Mouse (Mus musculus) CH12.LX (cell line): ENCODE measurements at regions not wholly inside any gene's neighbourhood (a gene's known extent, or its start where the extent isn't known, plus 50 kb on each side); places are given as distances from the start of the nearest gene placed in this dataset.

ENCODE experiments used
- DNase-seq: peaks from one replicate; pipeline ENCODE4 v3.0.0-alpha.2; 2013; ENCODE audit errors: extremely low read depth
- H3K27ac ChIP-seq: 2 replicates; pipeline ENCODE4 v1.5.1; 2012; ENCODE audit warnings: low read depth, mild to moderate bottlenecking, control low read depth, moderate library complexity; ENCODE audit not compliant: insufficient read depth
- H3K27me3 ChIP-seq: replicated peaks from 2 replicates; pipeline ENCODE3; 2012; ENCODE audit warnings: inconsistent platforms
- H3K36me3 ChIP-seq, 2 experiments: replicated peaks in 1 of 2; 2 replicates each; pipeline versions ENCODE3 to v1.6.1; 2012; ENCODE audit warnings: inconsistent platforms in 1 of 2, low read length in 1 of 2, mild to moderate bottlenecking in 1 of 2, mixed read lengths in 1 of 2, moderate library complexity in 1 of 2; ENCODE audit not compliant: control insufficient read depth in 1 of 2, insufficient read depth in 1 of 2
- H3K4me1 ChIP-seq, 2 experiments: 2 replicates each; pipeline ENCODE4 v1.6.1; 2012; ENCODE audit warnings: inconsistent platforms in 1 of 2, moderate library complexity in 1 of 2; ENCODE audit not compliant: insufficient read depth in 2 of 2, control insufficient read depth in 1 of 2
- H3K4me2 ChIP-seq: 2 replicates; pipeline ENCODE4 v1.6.1; 2012; ENCODE audit warnings: low read depth, mild to moderate bottlenecking, control low read depth; ENCODE audit not compliant: poor library complexity, insufficient read depth, severe bottlenecking
- H3K4me3 ChIP-seq, 3 experiments: fragments of 150-350 bp in 1 of 3; sonication (generic) in 1 of 3; replicated peaks in 1 of 3; 2 replicates each; pipeline versions ENCODE3 to v1.5.1; 2011 to 2012; ENCODE audit warnings: low read depth in 2 of 3, low read length in 2 of 3, mild to moderate bottlenecking in 2 of 3, moderate library complexity in 2 of 3, control low read depth in 1 of 3, improper control_type of control experiment in 1 of 3, inconsistent platforms in 1 of 3, mixed read lengths in 1 of 3; ENCODE audit not compliant: poor library complexity in 1 of 3
- H3K79me2 ChIP-seq: replicated peaks from 2 replicates; pipeline ENCODE4 v1.6.1; 2012; ENCODE audit warnings: mild to moderate bottlenecking, moderate library complexity; ENCODE audit not compliant: control insufficient read depth, poor library complexity, insufficient read depth, severe bottlenecking; ENCODE audit errors: extremely low read depth
- H3K9ac ChIP-seq: 2 replicates; pipeline ENCODE4 v1.6.1; 2012; ENCODE audit warnings: low read depth, mild to moderate bottlenecking, control low read depth, moderate library complexity; ENCODE audit not compliant: insufficient read depth
- H3K9me3 ChIP-seq: replicated peaks from 2 replicates; pipeline ENCODE3; 2012; ENCODE audit warnings: low read length, inconsistent platforms, mixed read lengths
- BHLHE40 ChIP-seq: IDR thresholded peaks from 2 replicates; pipeline ENCODE4 v1.6.1; 2011; ENCODE audit warnings: mild to moderate bottlenecking, low read depth, low read length, improper control_type of control experiment
- CTCF ChIP-seq, 2 experiments: IDR thresholded peaks in 1 of 2; conservative IDR thresholded peaks in 1 of 2; 2 replicates each; pipeline ENCODE4 v1.5.1; 2011 to 2012; ENCODE audit warnings: low read depth in 2 of 2, low read length in 2 of 2, improper control_type of control experiment in 1 of 2, inconsistent platforms in 1 of 2, mild to moderate bottlenecking in 1 of 2, moderate library complexity in 1 of 2
- E2F4 ChIP-seq: IDR thresholded peaks from 2 replicates; pipeline ENCODE4 v1.6.1; 2011; ENCODE audit warnings: low read depth, low read length, improper control_type of control experiment; ENCODE audit not compliant: insufficient replicate concordance
- IRF4 ChIP-seq: IDR thresholded peaks from 2 replicates; pipeline ENCODE4 v1.6.1; 2014; ENCODE audit warnings: low read depth, mild to moderate bottlenecking, inconsistent platforms, low read length, improper control_type of control experiment
- MAX ChIP-seq: IDR thresholded peaks from 2 replicates; pipeline ENCODE4 v1.6.1; 2011; ENCODE audit warnings: low read length, improper control_type of control experiment
- MAZ ChIP-seq: IDR thresholded peaks from 2 replicates; pipeline ENCODE4 v1.6.1; 2012; ENCODE audit warnings: low read depth, mild to moderate bottlenecking, inconsistent platforms, low read length, improper control_type of control experiment, moderate library complexity
- MEF2A ChIP-seq: IDR thresholded peaks from 2 replicates; pipeline ENCODE4 v1.6.1; 2014; ENCODE audit warnings: low read depth, mild to moderate bottlenecking, inconsistent platforms, low read length, improper control_type of control experiment, borderline replicate concordance
- MXI1 ChIP-seq: IDR thresholded peaks from 2 replicates; pipeline ENCODE4 v1.6.1; 2011; ENCODE audit warnings: mild to moderate bottlenecking, low read depth, low read length, improper control_type of control experiment
- PAX5 ChIP-seq: IDR thresholded peaks from 2 replicates; pipeline ENCODE4 v1.6.1; 2012; ENCODE audit warnings: low read length, inconsistent platforms, mixed read lengths
- POLR2AphosphoS2 ChIP-seq: IDR thresholded peaks from 2 replicates; pipeline ENCODE4 v1.6.1; 2011; ENCODE audit warnings: low read depth, low read length, improper control_type of control experiment
- RAD21 ChIP-seq: IDR thresholded peaks from 2 replicates; pipeline ENCODE4 v1.6.1; 2011; ENCODE audit warnings: low read depth, mild to moderate bottlenecking, low read length, improper control_type of control experiment, moderate library complexity
- RCOR1 ChIP-seq: conservative IDR thresholded peaks from 2 replicates; pipeline ENCODE4 v1.6.1; 2012; ENCODE audit warnings: low read depth, mild to moderate bottlenecking, inconsistent platforms, low read length, improper control_type of control experiment
- SIN3A ChIP-seq: IDR thresholded peaks from 2 replicates; pipeline ENCODE4 v1.6.1; 2012; ENCODE audit warnings: low read length, improper control_type of control experiment, inconsistent platforms
- SMC3 ChIP-seq: IDR thresholded peaks from 2 replicates; pipeline ENCODE4 v1.6.1; 2011; ENCODE audit warnings: low read depth, low read length, improper control_type of control experiment
- TCF12 ChIP-seq: IDR thresholded peaks from 2 replicates; pipeline ENCODE4 v1.6.1; 2014; ENCODE audit warnings: low read depth, mild to moderate bottlenecking, inconsistent platforms, low read length, improper control_type of control experiment
- UBTF ChIP-seq: IDR thresholded peaks from 2 replicates; pipeline ENCODE4 v1.6.1; 2012; ENCODE audit warnings: low read depth, mild to moderate bottlenecking, inconsistent platforms, low read length, improper control_type of control experiment, moderate library complexity
- ZKSCAN1 ChIP-seq: IDR thresholded peaks from 2 replicates; pipeline ENCODE4 v1.6.1; 2012; ENCODE audit warnings: low read depth, inconsistent platforms, low read length, improper control_type of control experiment, borderline replicate concordance
- ZMIZ1 ChIP-seq: IDR thresholded peaks from 2 replicates; pipeline ENCODE4 v1.6.1; 2012; ENCODE audit warnings: low read depth, mild to moderate bottlenecking, inconsistent platforms, low read length, improper control_type of control experiment
- dilution Hi-C: fragments of 300-500 bp; cut with MboI; formaldehyde crosslinking; loops from 2 replicates; pipeline ENCODE4 v1.14.3; 2020; ENCODE audit warnings: low sequenced_read_pairs; ENCODE audit not compliant: extremely low pct_unique_long_range_greater_than_20kb, extremely low pct_ligation_motif_present
- in situ Hi-C: fragments of 300-500 bp; cut with MboI; formaldehyde crosslinking; loops from 3 replicates; pipeline ENCODE4 v1.14.3; 2019; ENCODE audit warnings: low sequenced_read_pairs, low pct_ligation_motif_present, low pct_unique_long_range_greater_than_20kb, mixed read lengths

DNA sequence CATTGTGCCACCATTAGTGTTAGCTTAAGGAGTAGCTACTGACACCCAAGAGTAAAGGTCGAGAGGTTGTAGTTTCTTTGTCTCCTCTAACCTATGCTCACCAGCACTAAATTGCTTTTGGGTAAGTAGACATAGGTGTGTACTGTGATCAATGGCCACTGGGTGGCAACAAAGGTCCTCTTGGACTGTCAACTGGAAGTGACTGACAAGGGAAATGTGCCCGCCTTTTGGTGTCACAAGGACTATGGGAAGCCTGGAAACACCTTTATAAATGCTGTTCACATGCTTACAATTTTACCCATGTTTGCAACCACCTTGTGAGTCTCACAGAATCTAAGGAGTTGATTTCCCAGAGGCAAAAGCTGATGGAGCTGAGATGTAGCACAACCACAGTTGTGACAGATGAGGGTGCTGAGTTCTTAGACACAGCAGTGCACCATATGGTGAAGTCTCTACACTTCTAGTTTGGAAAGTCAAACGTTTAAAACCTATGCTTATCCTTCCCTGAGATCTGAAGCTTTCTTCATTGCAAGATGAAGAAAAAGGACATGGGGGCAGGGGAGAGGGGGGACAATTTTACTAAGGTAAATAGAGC, 303.2 kb upstream of the Camk1g start:
- Histone ChIP-seq H3K4me3 (no peak overlapping the region), H3K79me2 (no peaks in the 10 kb centered on the region), H3K27me3 (peaks cover 21% of the 10 kb centered on the region), H3K36me3 (no peaks in the 10 kb centered on the region), H3K27ac (no peak overlapping the region), H3K9ac (no peak overlapping the region), H3K4me2 (no peak overlapping the region), H3K4me1 (no peaks in the 10 kb centered on the region), H3K9me3 (no peaks in the 10 kb centered on the region)
- dilution Hi-C loops (no loop called here), in situ Hi-C loops (no loop called here)
- TF ChIP-seq RAD21, result peak; percentile 45
- TF ChIP-seq BHLHE40, result no peak
- peak; percentile 34 to 67 for TF ChIP-seq CTCF (conservative IDR thresholded peaks at IDR 0.05 in 1 of 2, IDR thresholded peaks at IDR 0.05 in 1 of 2; ENCODE audit: low read depth in 2 of 2, low read length in 2 of 2)
- TF ChIP-seq SMC3, result peak; percentile 40
- peak; percentile 32 for DNase-seq

GRCm38 (mm10) chr1:193672681-193673080, 302.6 kb upstream of the Camk1g start:
- H3K79me2 ChIP-seq, result no peaks in the 10 kb centered on the region
- H3K4me3 ChIP-seq, result no peak overlapping the region
- in situ Hi-C loops, result no loop called here
- H3K9ac ChIP-seq, result no peak overlapping the region
- TF ChIP-seq PAX5 (no peak), BHLHE40 (no peak), E2F4 (no peak), ZKSCAN1 (no peak)
- TF ChIP-seq, all 38 proteins: peak for 0
- Histone ChIP-seq H3K27me3 (peaks cover 21% of the 10 kb centered on the region), H3K4me1 (no peaks in the 10 kb centered on the region), H3K36me3 (no peaks in the 10 kb centered on the region), H3K4me2 (no peak overlapping the region), H3K9me3 (no peaks in the 10 kb centered on the region), H3K27ac (no peak overlapping the region)
- DNase-seq, result no peak
- dilution Hi-C loops, result no loop called here

- dilution Hi-C loops, result no loop called here
- H3K4me3 ChIP-seq, result no peak overlapping the region
- H3K27ac ChIP-seq, result no peak overlapping the region
- no peaks in the 10 kb centered on the region for H3K36me3 ChIP-seq
- H3K9ac ChIP-seq, result no peak overlapping the region
- no peaks in the 10 kb centered on the region for H3K4me1 ChIP-seq
- peaks cover 18% of the 10 kb centered on the region for H3K27me3 ChIP-seq
- no peak for DNase-seq
- TF ChIP-seq MAX (no peak), ZMIZ1 (no peak), UBTF (no peak), MXI1 (no peak), TCF12 (no peak), MEF2A (no peak), RCOR1 (no peak), IRF4 (no peak), RAD21 (no peak), MAZ (no peak), POLR2AphosphoS2 (no peak), SIN3A (no peak)
- H3K4me2 ChIP-seq, result no peak overlapping the region
- in situ Hi-C loops, result no loop called here
- H3K9me3 ChIP-seq, result no peaks in the 10 kb centered on the region
- H3K79me2 ChIP-seq, result no peaks in the 10 kb centered on the region
These were observed 301.7 kb upstream of the Camk1g start for GRCm38 (mm10) chr1:193671816-193672254.
